Mouse (Mus musculus) embryo, embryonic 10.5 days (tissue): Measurements from ENCODE around the gene Ripor3.

Experiments used
- DNase-seq: peaks from one replicate; pipeline ENCODE4 v3.0.0-alpha.2; 2015; ENCODE audit warnings: low spot score

The Ripor3 gene

DNA sequence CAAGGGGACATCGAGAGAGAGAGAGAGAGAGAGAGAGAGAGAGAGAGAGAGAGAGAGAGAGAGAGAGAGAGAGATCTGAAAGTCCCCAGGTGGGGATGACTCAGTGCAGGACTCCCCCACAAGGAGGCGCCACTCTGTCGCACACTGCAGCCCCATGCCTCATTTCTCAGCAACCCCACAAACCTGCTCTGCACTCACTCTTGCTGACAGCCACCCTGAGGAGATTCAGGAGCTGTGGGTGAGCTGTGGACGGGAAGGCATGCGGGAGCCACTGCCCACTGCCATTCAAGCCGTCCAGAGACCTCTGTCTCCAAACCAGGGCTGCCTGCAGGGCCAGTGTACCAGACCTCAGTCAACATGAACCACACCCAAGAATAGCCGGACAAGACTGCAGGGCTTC is 23.7 kb downstream of the Ripor3 start:
- DNase-seq: peak; percentile 54

DNA sequence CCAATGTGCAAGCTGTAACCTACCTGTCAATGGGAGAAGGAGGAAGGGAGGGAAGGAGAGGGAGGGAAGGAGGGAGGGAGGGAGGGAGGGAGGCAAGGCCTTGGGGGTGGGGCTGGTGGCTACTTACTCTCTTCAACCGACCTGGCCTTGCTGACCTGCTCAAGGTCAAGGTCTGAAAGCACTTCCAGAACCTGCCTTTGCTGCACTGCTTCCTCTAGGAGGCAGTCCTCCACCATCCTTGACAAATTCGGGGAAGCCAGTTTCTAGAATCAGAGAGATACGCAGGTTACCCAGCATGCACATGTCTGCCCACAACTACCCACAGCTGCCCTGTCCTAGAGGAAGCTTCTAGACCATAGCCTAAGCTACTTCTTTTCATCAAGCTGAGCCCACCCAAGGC is 25.5 kb downstream of the Ripor3 start:
- peak; percentile 26 for DNase-seq

DNA sequence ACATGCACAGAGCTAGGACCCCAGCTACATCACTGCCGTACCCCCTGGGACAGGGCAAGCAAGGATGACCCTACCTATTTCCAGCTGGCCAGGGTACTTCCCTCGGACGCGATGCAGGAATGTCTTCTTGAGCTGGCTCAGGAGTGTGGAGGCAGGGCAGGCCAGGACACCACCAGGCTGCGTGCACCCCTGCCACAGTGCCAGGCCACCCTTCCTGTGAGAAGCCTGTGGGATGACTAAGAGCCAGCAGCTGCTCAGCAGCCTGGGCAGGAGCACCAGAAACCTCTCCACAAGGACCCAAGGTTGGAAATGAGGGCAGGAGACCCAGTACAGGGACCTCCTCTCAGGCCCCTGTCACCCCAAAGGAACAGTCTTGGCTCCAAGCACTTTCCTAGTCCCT is 26.0 kb downstream of the Ripor3 start:
- no peak for DNase-seq

- DNase-seq: no peak
Measured at GRCm38 (mm10) chr2:167982646-167983045, 27.8 kb downstream of the Ripor3 start.

- no peak for DNase-seq
Measured at GRCm38 (mm10) chr2:167980391-167980790, 30.0 kb downstream of the Ripor3 start.

GRCm38 (mm10) chr2:167978271-167978670 is 32.1 kb downstream of the Ripor3 start:
- DNase-seq: no peak

DNA sequence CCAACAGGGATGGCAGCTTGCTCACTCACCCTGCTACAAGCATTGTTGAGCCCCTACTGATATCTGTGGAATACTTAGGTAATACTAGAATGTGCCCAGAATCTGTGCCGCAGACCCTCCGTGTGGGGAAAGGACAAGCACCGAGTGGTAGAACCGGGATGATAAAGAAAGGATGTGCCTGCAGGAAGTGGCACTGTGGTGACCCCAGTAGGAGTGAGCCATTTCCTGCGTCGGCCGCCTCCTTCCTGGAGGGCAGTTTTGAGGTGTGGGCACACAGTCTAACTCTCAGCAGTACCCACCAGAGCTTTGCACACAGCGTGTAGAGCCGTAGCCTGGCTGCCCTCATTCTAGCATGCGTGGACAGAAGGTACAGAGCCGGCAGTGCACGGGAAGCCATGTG is 34.7 kb downstream of the Ripor3 start:
- no peak for DNase-seq

- no peak for DNase-seq
Measured at GRCm38 (mm10) chr2:167972809-167973208, 37.6 kb downstream of the Ripor3 start.

GRCm38 (mm10) chr2:167972146-167972545 is 38.3 kb downstream of the Ripor3 start:
- no peak for DNase-seq

GRCm38 (mm10) chr2:167969851-167970541 is 40.4 kb downstream of the Ripor3 start:
- DNase-seq: no peak

GRCm38 (mm10) chr2:167968504-167968903 is 41.9 kb downstream of the Ripor3 start:
- no peak for DNase-seq

- DNase-seq: no peak
Measured at GRCm38 (mm10) chr2:167965911-167966310, 44.5 kb downstream of the Ripor3 start.

DNA sequence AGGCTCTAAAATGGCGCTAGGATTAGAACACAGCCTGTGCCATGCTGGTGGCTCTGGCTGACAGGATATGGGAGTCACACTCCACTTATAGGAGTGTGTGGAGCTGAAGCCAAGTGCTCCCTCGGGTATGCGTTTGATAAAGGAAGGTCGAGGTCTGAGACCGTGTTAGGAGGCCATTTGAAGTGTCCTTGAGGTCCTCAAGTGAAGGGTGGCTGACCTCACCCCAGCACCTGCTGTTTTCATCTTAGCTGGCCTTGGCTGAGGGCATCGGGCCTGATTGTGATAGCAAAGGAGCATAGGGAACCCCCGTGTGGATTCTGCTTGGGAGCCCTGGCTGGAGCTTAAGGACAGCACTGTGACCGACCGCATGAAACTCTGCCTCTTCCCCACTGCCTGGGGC is 46.1 kb downstream of the Ripor3 start:
- DNase-seq: no peak

DNA sequence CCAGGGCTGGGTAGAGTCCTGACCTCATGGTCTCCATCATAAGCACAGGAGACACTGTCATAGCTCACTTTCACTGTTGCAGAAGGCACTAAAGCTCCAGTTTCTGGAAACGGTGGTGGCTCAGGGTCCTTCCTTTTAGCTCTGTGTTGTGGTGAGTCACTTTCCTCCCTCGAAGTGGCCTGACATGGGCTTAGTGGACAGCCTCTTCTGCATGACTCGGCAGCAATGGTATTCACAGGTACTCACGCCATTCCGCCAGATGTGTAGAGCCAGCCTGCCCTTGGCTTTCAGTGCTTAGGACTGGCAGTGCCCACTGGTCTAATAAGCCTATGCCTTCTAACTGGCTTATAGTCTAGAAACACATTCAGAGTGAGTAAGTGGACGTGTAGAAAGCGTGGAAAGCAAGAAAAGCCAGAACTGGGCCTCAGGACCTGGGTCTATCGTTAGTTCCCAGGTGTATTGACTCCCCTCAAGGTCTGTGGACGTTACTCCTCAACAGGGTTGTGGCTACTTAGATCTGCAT is 46.6 kb downstream of the Ripor3 start:
- DNase-seq: no peak

DNA sequence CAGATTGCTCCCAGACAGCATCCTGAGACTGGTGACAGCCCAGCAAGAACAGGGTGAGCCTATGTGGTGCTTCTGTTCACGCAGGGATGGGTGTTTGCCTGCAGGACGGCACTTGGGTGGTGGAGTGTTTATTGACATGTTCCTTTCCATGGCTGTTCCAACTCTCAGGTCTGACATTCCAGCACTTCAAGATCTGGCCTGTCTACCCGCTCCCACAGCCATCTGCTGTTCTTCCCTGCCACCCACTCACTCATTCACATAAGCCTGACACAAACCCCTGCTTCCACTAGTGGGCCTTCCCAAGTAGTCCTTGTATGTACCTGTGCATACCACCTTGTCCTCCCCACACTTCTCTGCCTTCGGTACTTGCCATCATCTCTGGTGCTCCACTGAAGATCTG is 47.2 kb downstream of the Ripor3 start:
- DNase-seq: no peak

DNA sequence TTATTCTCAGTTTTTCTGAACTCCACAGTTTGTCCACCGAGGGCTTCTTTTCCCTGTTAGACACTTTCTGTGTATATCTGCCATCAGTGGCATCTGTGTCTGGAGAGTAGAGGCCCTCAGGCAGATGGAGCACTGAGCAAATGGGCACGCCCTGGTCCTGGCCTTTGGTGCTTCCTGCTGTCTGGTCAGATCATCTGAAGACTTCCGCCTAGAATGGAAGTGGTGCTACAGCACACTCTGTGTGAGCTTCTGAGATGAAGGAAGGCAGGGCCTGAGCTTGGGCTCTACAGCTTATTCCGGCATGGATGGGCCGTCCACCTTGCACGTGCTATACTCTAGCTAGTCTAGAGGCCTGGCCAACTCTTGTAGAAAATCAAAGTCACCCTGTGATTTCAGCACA is 48.1 kb downstream of the Ripor3 start:
- DNase-seq: no peak

- DNase-seq: no peak
Measured at GRCm38 (mm10) chr2:167960584-167960983, 49.8 kb downstream of the Ripor3 start.

GRCm38 (mm10) chr2:167959996-167960395 is 50.4 kb downstream of the Ripor3 start:
- no peak for DNase-seq

DNA sequence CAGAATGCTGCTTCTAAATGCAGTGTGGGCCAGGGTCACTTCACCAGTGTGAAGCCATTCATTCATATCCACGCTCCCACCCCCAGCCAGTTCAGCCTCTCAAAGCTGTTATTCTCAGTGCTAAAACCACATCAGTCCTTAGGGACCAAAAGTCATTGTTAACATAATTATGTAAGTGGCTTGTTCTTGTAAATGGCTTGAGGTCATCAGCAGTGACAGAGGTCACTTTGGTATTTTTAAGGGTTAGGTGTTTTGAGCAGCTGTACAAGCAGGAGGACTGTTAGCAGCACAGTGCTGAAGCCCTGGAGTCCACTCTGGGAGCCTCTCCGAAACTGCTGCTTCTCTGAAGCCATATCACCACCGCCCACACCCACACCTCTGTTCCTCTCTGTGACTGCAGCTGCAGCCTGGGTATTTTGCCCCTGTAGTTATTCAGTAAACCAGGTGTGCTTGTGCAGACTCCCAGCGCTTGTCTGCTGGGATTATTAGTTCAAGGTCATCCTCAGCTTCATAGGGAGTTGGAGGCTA is 51.0 kb downstream of the Ripor3 start:
- DNase-seq: no peak

DNA sequence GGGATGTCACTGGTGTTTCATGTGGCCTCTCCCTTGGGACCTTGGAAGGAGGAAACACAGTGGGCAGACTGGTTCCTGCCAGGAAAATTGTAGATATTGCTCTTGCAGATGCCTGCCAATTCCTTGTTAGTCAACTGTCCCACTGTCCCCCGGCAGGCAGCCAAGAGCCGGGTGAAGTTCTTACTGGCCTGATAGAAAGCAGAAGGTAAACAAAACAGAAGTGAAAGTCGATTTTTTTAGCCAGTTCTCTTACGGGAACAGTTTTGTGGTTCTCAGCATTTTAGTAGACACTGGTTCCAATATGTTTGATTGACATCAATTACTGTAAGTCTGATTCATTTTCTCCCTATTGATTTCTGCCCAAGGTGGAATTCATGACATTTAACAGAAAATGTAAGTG is 51.6 kb downstream of the Ripor3 start:
- no peak for DNase-seq

DNA sequence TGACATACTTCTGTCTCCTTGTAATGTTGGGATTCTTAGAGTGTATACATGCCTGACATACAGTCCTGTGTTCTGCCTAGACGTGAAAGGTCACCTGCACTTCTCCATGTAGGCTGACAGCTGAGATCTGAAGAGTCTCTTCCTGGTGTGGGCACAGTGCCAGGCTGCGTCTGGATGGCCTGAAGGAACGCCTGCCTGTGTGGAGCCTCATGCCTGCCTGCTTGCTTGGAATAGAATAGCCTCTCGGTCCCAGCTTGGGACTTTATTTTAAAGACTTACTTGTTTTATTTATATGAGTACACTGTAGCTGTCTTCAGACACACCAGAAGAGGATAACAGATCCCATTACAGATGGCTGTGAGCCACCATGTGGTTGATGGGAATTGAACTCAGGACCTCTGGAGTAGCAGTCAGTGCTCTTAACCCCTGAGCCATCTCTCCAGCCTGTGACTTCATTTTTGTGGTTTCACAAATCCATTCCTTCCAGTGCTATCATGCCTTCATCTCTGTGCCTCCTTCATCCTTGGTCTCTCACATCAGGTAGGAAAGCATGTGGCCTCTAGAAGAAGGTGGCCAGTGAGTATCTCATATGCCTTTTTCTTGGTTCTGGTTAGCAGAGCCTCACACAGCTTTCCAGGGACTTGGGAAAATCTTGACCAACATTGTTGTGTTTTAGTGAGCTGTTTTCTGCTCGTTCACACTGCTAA is 52.2 kb downstream of the Ripor3 start:
- no peak for DNase-seq

GRCm38 (mm10) chr2:167957539-167957938 is 52.9 kb downstream of the Ripor3 start:
- DNase-seq: no peak

GRCm38 (mm10) chr2:167954928-167955327 is 55.5 kb downstream of the Ripor3 start:
- no peak for DNase-seq
